Mouse (Mus musculus): ENCODE results near the gene Ltb.

DNA sequence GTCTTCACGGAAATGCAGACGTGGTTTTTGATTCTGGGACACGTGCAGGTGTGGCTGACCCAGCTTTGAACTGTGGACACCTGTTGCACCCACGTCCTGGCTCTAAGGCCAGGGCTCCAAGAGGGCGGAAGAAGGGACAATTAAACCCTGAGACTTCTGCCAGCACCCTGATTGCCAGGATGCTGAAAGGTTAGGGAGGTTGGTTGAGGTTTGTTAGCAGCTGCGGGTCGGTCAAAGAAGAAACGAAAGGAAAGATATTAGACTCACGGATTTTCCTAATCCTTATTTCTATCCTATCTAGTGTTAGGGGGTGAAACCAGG lies 2.0 kb downstream of the Ltb start:
- TF ChIP-seq POLR2A (IDR thresholded peaks at IDR 0.05; ENCODE audit: borderline replicate concordance, low read depth, low read length) (no peak), CTCF (IDR thresholded peaks at IDR 0.05; ENCODE audit: low read depth, low read length) (no peak)
